Mouse (Mus musculus): ENCODE data around the gene Paqr5.

The Paqr5 gene

DNA sequence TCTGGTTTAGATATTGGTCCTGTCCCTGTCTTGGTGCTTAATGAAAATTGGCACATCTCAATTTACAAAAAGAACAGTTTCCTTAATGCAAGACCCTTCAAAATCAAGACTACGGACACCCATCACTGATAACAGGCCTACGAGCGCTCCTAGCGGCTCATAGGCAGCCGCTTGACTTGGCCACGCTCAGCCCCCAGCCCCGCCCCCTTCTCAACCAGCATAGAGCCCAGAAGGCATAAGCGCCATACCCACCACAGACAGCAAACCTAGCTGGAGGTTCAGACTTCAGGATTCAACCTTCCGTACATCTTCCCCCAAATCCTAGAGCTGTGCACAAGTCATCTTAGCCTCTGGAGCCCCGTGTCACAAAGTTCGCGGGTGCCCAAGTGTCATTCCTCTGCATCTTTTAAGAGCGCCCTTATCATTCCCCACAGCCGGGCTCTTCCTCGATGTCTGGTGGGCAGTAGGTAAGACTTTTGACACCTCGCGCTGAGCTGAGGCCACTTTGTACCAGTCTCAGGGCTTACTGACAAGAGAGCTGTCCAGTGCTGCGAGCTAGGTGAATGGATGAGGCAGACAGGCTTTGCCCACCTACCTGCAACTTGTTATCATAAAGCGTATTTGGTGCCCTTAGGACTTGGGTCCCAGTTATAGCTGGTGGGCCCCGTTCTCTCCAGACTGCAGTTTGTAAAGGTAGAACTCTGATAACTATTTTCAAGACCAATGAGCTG is 116.0 kb downstream of the Paqr5 start:
- DNase-seq (ENCODE audit: low read depth, low spot score), result no peak

DNA sequence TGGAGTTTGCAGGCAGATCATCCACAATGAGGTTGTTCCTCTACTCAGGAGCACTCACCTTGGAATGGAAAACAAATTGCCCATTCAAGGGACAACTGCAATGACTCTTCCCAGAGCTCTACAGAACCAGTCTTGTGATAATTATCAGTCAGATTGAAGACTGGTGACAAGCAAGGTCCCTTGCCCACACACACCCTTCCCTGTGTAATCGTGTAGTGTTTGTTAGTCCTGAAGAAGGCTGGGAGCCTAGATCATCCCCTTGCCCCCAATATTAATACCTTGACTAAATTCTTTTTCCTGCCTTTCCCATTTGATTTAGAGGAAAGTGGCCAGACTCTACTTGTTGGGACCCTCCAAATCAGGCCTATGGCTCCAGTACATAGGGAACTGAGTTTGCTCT is 117.0 kb downstream of the Paqr5 start:
- DNase-seq (ENCODE audit: low read depth, low spot score), result no peak

DNA sequence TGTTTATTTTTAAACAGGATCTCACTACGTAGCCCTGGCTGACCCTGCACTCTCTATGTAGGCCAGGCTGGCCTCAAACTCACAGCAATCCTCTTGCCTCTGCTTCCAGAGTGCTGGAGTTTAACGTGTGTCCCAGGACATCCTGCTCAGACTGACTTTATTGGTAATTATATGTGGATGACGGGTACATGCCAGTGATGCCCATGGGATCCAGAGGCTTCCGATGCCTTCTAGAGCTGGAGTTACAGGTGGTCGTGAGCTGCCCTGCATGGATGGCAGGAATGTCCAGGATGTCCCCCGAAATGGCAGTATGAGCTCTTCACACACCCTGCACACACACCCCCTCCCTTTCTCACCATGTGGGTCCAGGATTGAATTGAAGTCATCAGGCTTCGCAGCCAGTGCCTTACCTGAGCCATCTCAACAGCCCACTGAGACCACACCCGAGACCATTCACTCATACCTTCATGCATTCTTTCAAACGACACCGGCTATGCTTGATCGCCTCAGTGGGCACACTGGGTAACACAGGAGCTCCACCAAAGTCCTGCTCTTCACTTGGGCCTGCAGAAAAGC is 117.7 kb downstream of the Paqr5 start:
- no peak for DNase-seq (ENCODE audit: low read depth, low spot score)

DNA sequence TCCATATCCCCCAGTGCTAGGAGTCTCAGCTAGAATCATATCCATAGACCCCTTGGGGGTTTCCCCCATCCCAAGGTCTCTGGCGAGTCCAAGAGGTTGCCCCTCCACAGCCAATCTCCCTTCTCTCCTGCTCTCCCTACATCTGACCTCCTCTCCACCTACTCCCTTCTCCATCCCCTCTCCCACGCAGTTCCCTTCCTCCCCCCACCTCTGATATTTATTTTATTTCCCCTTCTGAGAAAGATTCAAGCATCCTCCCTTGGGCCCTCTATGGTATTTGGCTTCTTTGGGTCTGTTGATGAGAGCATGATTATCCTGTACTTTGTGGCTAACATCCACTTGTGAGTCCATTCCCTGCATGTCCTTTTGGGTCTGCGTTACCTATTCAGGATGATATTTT is 118.3 kb downstream of the Paqr5 start:
- DNase-seq (ENCODE audit: low read depth, low spot score), result no peak

DNA sequence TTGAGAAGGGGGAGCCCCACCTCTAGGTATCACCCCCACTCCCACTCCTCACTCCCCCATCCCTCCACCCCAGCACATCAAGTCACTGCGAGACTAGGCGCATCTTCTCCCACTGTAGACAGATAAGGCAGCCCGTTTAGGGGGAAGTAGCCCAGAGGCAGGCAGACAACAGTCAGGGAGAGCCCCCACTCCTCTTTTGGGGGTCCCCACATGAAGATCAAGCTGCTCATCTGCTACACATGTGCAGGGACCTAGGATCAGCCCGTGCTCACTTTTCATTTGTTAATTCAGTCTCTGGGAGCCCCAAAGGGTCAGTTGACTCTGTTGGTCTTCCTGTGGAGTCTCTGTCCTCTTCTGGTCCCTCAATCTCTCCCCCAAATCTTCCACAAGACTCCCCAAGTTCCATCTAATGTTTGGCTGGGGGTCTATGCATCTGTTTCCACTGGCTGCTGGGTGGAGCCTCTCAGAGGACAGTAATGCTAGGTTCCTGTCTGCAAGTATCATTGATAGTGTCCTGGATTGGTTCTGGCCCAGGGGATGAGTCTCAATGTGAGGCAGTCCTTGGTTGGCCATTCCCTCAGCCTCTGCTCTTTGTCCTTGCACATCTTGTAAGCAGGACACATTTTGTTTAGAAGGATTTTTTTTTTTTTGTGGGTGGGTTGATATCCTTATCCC is 118.9 kb downstream of the Paqr5 start:
- DNase-seq (ENCODE audit: low read depth, low spot score), result no peak

DNA sequence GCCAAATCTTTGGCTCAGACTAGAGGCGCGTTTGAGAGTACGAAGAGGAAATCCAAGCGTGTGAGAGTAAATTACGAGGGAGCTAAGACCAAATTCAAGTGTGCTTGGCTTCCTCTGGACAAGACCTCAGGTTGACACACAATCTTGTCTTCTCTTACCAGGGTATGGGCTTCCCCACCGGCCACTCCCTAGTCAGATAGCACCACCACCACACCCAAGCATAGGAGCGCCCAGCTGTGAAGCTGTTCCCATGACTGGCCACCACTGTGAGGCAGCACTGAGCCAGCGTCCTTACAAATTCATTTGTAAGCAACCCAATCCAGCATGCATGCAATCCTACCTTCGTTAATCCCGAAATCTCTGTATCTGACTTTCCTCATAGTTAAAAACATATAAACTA is 119.7 kb downstream of the Paqr5 start:
- no peak for DNase-seq (ENCODE audit: low read depth, low spot score)

GRCm38 (mm10) chr9:61905576-61905975 is 121.1 kb downstream of the Paqr5 start:
- DNase-seq (ENCODE audit: low read depth, low spot score), result no peak

DNA sequence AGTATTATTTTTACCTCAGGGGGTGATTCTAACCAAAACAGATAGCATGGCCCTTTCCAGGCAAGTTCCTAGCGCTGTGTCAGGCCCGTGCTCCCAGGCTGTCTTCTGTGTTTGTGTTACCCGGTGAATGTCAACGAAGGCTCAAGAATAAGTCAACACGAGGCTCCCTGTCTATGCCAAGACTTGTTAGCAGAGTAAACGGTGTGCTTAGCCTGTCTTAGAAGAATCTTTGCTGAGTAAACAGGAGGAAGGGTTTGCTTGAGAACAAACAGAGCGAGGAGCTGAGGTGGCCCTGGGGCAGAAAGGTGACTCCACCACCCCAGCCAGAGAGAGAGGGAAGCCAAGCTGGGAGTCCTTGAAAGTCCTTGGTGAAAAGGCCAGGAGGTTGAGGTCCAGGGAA is 122.5 kb downstream of the Paqr5 start:
- no peak for DNase-seq (ENCODE audit: low read depth, low spot score)
